Mouse (Mus musculus) lung, postnatal 0 days (tissue): ENCODE data around the gene Pklr.

ENCODE experiments used
- CTCF ChIP-seq: IDR thresholded peaks from 2 replicates; pipeline ENCODE4 v1.5.1; 2016; ENCODE audit warnings: antibody characterized with exemption, mild to moderate bottlenecking
- EP300 ChIP-seq: IDR thresholded peaks from 2 replicates; pipeline ENCODE4 v1.6.1; 2016; ENCODE audit warnings: antibody characterized with exemption, mild to moderate bottlenecking, control low read depth

- TF ChIP-seq CTCF: peak; percentile 84
- no peak for TF ChIP-seq EP300
These were observed 45.0 kb upstream of the Pklr start for GRCm38 (mm10) chr3:89090694-89091655.
